Mouse (Mus musculus): Measurements from ENCODE around the gene Tjp3.
"Not testable (repeated sequence)": the region's sequence is repeated elsewhere in the genome, so short reads cannot be mapped to it uniquely, and the experiment has no call there.

Tjp3 gene

DNA sequence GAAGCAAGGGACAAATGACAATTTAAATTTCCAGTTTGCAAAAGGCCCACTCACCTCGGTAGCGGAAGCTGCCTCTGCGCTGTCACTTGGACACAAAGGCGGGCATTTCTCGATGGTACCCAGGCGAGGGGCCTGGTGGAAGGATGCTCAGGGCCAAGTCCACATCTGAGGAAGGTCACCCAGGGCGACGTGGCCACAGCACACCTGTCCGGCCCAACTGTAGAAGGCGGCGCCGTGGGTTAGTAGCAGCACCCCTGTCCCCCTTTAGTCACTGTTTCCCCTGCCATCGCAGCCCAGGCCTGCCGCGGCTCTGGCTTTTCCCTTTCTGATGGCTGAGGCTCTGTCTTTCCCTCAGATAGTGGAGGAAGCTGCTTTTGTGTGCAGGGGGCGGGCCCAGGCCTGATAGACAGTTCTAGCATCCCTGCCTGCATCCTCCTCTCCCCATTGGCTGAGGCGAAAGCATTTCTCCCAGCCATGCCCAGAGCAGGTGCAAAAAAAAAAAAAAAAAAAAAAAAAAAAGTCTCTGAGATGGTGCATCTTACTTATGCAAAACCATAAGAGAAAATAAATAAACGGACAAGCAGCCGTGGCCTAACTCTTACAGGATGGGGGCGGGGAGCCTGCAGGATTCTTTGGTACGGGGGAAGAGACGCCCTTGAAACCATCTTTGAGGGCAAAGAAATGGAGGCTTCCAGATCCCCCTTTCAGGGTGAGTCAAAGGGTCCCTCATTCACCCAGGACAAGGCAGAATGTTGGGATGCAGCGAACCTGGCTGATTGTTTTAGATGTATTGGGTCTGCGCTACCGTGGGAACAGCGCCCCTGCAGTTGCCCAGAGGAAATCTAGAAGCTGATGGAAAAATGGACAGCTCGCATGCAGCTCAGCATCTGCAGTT, 60.7 kb downstream of the Tjp3 start, which contains the start of gene Atcay:
Gene Atcay (minus strand): TSS at position 396 of the 895 bp plus-strand sequence.
- DNase-seq: peak; percentile 91

DNA sequence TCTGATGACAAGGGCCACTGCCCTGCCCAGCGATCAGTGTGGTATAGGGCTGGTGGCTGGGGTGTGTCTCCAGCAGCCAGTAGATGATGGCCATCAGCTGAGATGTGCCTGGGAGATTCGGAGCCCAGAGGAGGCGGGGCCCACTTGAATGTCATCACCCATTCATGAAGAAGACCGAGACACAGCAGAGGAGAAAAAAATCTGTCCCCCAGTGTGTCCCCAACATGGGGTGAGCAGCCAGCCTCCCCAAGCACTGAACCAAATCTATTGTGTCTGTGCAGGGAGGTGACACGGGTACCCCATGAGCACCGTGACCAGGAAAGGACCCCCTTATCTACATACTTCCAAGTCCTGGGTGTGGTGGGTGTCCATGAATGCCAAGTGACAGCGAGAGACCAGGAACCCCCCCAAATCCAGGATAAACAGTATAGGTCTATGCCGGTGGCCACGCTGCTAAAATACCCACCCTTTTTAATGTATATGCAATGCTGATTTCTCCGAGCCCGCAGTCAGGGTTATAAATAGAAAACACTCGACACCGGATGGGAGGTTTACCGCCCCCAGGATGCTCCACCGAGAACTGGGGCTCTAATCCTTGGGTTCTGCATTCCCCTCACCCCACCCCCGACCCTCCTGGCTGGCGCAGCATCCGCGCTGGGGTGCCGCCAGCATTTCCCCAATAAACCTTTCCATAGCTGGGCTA, 61.5 kb downstream of the Tjp3 start:
- peak; percentile 54 for DNase-seq

GRCm38 (mm10) chr10:81223731-81224130, 67.7 kb downstream of the Tjp3 start:
- DNase-seq: not testable (repeated sequence)

All from right cerebral cortex, adult 18-20 months (tissue).